Mouse (Mus musculus) megakaryocyte, embryonic 14.5 days (primary cell): Measurements from ENCODE around the gene Klhl12.

ENCODE experiments used
- FLI1 ChIP-seq: IDR thresholded peaks from 2 replicates; pipeline ENCODE4 v1.6.1; 2012; ENCODE audit warnings: low read length, inconsistent platforms, mixed read lengths
- GATA1 ChIP-seq: IDR thresholded peaks from 3 replicates; pipeline ENCODE4 v1.6.1; 2012; ENCODE audit warnings: mixed read lengths, low read length, inconsistent platforms, borderline replicate concordance

- TF ChIP-seq GATA1 (no peak), FLI1 (no peak)
These were observed 4.3 kb upstream of the Klhl12 start for GRCm38 (mm10) chr1:134450986-134451385.
